Mouse (Mus musculus) layer of hippocampus, adult 18-20 months (tissue): ENCODE measurements around the gene Rps27. TPM values are rescaled to one million over a fixed set of nuclear protein-coding genes. Genes with fewer than 3 reads are reported as not detected.
"Not testable (repeated sequence)": the region's sequence is repeated elsewhere in the genome, so short reads cannot be mapped to it uniquely, and the experiment has no call there.

Experiments used
- DNase-seq, 2 experiments: peaks; one replicate each; pipeline ENCODE4 v3.0.0; 2022; ENCODE audit warnings: low spot score in 2 of 2
- long read RNA-seq: library from polyadenylated mRNA; stranded (forward); transcript quantifications from one replicate; pipeline ENCODE4 v2.0.0, GENCODE M21; 2021
- total RNA-seq, 2 experiments: library from RNA; stranded (reverse); gene quantifications; 2 replicates each; pipeline ENCODE4 v1.2.3; 2021

The Rps27 gene
- total RNA-seq: 1,000 to 10,000 TPM in 1 of 2 experiments, 100 to 1,000 TPM in 1; 993 to 1,005 TPM
- long read RNA-seq, transcript Rps27-201 (4 exons, 345 nt): major isoform, 107 of 112 reads
- long read RNA-seq, partial matches to known transcripts: 1 of 112 reads
- long read RNA-seq, other reads (novel, unspliced or antisense): 1 of 112 reads

DNA sequence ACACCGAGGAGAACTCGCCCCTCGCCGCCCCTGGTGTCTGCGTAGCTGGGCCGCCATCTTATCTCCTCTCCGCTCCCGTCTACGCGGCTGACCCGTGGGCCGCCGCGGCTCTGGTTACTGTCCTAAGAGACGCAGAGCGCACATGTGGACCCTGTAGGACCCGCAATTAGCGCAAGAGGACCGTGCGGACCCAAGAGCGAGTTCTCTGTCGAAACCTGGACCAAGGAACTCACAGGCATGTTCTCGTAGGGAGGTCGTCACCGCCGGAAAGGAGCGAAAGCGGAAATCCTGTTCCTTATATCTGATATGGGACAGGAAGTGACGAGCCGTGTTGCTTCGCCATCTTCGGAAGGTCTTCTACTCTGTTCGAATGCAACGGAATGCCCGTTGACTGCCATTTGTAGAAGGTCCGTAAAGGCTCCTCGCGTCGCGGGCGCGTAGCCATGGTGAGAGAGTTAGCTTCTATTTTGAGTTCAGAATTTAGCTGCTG lies at the start of gene Rps27, which contains the start of gene Rab13:
Rps27 (minus strand) TSS at position 275 of the 490 bp plus-strand sequence.
Rab13 (plus strand) TSS at position 319 of the 490 bp plus-strand sequence.
- DNase-seq: peak; percentile 88 to 96

DNA sequence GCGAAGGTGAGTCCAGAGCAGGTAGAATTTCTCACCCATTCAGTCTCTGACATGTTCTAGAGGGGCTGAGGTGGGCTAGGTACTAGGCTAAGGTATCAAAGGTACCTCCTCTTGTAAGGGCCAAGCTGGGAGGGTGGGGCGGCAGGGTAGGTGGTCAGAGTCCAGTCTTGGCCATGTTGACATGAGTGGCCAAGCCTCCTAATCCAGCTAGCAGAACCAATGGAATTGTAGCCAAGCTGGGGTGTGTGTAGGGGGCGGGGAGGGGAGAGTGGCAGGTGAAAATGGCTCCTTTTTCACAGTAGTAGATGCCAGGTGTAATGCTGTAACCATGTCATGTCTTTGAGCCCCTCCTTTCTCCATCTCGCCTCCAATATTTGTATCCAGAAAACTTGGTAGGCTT lies 45.1 kb upstream of the Rps27 start:
- no peak for DNase-seq

DNA sequence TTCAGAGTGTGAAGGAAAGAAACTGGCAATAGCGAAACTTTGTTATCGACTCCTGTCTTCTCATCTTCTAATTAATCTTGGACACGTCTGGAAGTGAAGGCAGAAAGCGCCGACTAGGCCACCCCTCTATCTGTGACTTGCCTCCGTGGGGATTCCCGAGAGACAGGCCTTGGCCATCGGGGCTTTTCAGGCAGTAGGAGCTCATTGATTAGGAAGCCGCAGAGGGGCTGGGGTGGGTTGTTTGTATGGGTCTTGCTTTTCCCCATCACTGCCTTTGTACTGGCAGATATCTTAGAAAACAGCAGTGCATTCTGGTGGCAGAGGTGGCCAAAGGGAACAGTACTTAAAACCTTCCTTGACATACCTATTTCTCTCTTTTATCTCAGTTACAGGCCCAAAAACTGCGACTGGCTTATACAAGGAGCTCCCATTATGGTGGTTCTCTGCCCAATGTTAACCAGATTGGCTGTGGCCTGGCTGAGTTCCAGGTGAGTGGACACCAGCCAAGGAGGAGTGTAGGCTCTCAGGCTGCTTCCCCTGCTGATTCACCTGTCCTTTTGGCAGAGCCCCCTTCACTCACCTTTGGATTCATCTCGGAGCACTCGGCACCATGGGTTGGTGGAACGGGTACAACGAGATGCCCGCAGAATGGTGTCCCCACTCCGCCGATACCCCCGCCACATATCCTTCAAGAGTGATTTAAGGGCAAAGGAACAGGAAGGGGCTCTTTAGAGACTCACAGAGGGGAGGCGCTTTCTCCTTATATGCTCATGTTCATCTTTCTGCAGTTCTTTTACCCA lies 43.5 kb upstream of the Rps27 start:
- DNase-seq: no peak

DNA sequence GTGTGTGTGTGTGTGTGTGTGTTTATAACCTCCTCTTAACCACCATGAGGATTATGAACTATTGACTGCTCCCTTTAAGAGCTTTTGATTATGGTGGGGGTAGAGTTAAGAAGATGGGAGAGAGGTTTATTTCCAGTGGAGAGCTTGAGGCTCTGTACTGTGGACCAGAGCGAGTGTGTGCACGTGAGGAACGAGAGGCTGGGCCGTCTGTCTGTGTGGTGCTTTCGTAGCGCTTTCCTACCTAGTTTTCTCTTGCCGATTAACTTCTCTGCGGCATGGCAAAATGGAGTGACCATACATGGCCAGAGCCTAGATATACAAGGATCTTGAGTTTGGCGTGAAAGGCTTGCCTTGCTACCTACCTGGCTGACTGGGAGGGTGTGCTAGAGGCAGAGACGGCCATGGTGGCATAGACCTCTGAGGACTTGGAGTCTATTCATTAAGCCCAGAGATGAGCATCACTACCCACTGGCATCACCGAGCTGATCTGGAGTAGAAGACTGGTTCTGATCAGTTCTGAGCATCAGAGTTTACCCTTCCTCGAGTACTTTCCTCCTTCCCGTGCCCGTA lies 42.4 kb upstream of the Rps27 start:
- no peak for DNase-seq

DNA sequence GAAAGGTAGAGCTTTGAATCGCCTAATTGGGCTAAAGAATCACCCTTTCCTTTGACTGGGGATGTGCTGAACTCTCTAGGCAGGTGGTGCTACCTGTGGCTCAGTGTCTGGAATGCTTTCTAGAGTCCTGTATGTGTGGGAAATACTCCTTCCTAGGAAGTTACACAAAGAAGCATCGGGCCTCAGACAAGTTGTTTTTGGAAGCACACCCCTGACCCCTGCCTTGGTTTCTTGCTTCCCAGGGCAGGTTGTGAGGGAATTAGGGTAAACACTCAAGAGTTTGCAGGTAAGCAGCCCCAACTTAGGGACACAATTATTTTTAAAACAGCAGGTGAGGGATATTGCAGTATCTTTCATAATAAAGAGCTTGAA lies 41.7 kb upstream of the Rps27 start:
- no peak for DNase-seq

DNA sequence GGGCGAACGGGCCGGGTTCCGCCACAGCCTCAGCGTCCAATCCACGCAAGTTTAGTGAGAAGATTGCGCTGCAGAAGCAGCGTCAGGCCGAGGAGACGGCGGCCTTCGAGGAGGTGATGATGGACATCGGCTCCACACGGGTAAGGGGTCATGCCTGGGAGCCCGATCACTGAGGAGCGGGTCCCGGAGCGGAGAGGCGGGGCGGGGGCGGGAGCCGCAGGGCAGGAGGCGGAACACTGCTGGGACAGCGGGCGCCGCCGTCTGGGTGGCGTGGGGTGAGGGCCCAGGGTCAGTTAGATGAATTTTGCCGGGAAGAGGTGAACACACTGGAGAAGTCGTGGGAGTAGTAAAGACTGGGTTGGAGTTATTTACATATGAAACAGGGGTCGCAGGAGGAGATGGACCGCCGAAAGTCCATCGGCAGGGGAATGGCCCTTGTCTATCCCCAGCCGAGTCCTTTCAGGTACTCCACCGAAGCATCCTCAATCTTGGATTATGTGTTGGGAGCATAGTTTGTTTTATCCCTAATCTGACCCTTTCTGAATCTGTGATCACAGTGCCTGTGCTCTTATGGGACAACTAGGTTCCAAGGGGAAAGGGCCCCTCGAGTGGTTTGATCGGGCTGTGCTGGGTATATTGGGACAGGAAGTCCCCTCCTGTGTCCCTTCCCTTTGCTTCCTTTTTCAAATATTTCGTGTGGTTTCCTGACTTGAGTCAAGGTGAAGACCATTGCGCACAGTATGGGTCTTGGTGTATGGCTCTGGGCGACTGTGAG lies 41.2 kb upstream of the Rps27 start:
- DNase-seq: no peak

DNA sequence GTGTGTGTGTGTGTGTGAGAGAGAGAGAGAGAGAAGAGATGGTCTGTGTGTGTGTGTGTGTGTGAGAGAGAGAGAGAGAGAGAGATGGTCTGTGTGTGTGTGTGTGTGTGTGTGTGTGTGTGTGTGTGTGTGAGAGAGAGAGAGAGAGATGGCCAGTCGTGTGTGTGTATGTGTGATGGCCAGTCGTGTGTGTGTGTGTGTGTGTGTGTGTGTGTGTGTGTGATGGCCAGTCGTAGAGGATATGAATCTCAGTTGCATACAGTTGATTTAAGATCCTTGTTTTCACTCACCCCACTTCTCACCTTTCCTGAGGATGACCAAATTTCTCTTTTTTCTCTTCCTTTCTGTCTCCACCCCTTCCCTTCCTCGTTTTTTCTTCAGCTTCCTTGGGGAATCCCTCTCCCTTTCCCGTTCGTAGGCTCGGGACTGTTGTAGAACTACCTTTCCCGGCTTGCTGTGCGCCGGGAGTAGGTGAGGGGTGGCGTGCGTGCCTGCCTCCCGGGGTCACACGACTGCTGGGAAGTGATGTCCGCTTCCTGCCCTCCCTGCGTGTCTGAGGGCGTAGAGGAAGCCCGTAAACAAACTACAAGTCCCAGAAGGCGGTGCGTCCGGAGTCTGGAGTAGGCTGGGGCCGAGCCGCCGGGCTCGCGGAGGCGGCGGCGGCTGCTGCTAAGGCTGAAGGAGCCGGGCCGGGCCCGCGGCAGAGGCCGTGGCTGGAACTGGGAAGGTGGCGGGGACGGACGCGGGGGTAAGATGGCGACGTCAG lies 40.4 kb upstream of the Rps27 start, which contains the start of gene Crtc2:
Crtc2 (plus strand) TSS at position 511 of the 766 bp plus-strand sequence.
- DNase-seq: peak; percentile 98

DNA sequence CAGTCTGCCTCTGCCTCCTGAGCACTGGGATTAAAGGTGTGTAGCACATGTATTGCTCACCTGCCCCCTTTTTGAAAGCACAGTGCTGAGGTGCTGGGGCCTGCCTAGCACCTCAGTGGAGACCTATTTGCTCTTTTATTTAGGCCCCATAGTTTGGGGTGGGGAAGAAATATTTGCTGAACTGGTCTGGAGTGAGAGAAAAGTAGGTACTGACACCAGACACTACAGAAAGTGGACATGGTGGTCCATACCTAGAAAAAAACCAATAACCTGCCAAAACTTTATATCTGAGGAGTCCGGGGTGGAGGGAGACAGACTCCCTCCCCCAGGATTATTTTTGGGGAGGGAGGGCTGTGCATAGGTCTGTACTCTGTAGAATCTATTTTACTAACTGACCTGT lies 39.7 kb upstream of the Rps27 start:
- not testable (repeated sequence) for DNase-seq

DNA sequence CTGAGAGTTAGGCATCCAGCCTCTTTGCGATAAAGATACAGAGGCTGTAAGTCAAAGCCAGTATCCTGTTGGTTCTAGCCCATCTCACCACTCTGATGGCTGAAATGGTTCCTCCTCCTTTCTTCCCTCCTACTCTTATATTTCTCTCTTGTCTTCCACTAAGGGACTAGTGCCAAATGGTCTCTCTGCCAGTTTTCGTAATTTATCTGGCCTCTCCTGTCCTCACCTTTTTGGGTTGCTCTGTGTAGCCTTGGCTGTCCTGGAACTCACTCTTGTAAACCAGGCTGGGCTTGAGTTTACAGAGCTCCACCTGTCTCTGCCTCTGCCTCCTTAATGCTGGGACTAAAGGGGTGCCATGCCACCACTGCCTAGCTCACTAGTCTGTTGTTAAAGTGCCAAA lies 39.2 kb upstream of the Rps27 start:
- DNase-seq: not testable (repeated sequence)

DNA sequence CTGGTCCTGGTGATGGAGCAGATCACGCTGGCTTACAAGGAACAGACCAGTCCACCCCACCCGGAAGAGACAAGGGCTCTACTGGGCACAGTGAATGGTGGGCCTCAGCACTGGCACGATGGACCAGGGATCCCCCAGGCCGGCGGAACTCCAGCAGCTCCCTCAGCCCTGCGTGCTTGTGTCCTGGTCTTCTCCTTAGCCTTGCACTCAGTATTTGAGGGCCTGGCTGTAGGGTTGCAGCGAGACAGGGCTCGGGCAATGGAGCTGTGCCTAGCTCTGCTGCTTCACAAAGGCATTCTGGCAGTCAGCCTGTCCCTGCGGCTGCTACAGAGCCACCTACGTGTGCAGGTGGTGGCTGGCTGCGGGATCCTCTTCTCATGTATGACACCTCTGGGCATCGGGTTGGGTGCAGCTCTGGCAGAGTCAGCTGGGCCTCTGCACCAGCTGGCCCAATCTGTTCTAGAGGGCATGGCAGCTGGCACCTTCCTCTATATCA lies 38.3 kb upstream of the Rps27 start:
- DNase-seq: not testable (repeated sequence)

DNA sequence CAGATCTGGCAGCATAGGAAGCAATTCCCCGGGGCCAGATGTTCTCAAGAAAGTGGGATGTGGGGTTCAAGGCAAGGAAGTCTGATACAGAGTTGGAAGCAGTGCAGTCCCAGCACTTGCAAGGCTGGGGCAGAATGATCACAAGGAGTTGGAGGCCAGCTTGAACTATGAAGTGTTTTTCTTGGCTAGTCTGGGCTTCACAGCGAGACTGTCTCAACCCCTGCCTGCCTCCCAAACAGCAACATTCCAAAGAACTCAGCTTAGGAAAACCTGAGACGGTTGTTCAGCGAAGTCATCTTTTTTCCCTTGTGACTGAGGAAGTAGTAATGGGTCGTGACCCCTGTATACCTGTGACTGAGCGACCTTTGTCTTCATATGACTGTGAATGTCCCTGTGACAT lies 37.3 kb upstream of the Rps27 start:
- no peak for DNase-seq

DNA sequence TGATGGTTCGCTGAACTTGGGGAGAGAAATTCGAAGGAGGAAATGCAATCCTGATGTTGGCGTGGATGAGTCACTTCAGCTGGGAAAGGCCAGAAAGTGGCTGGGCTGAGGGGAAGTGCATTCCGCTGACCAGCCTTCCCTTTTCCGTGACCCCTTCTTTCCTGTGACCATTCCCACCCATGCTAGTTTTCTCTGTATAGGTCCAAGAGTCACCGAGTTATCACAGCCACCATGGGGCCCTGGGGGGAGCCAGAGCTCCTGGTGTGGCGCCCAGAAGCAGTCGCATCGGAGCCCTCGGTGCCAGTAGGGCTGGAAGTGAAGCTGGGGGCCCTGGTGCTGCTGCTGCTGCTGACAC lies 35.3 kb upstream of the Rps27 start:
- no peak for DNase-seq

DNA sequence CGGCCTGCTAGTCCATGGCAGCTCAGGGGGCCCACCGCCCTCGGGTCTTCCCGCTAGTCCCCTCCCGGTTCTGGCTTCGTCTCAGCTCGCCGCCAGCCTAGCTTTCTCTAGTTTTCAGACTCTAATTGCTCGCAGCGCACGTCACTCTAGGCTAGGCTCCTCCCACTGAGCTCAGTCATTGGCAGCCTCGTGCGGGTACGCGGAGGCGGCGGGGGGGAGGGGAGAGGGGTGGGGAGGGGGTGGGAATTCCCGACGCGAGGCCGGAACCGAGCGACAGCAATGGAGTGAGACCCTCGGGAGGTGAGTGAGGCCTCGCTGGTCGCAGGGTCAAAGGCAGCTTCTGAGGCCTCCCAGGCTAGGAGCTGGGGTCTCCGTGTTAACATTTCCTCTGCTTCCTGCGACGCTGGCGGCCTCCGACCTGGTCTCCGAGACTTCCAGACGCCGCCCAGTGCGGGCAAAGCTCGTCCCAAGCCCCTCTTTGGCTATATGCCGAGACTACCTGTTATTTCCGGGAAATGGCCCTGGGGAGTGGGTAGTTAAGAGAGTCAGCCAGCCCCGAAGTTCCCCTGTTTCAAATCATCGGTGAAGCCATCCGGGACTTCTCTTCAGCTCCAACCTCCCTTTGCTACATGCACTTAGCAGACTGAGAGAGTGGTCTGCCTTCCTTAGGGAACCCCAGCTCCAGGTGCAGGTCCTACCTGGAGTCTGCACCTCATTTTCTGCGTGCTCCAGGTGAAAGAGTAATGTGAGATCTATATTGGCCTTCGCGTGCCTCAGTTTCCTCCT lies 34.7 kb upstream of the Rps27 start, which contains the start of gene Slc39a1:
Slc39a1 (plus strand) TSS at position 213 of the 786 bp plus-strand sequence.
- peak; percentile 88 to 96 for DNase-seq

DNA sequence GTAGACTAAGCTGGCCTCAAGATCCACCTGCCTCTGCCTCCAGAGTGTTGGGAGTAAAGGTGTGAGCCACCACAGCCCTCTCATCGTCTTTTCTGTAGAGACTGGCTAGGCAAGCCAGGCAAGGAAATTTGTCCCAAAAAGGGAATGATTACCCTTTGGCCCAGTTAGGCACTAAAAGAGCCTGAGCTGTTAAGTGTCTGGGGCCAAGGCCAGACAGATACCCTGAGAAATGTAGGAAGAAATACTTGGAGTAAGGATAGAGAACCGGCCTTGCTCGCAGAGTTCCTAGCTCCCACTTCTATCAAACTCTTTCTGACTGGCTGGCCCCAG lies 34.1 kb upstream of the Rps27 start:
- no peak for DNase-seq

DNA sequence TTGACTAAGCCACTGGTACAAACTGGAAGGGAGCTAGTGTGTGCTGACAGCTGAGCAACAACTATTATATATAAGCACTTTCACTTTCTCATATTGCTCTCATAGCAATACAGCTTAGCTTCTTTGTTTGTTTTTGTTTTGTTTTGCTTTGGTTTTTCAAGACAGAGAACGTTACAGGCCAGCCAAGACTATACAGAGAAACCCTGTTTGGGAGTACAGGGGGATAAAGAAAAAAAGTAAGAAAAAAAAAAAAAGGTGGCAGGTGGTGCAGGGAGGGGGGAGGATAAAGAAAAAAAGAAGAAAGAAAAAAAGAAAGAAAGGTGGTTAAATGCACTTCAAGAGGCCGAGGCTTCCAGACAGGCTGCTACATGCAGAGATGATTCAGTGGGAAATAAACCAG lies 32.0 kb upstream of the Rps27 start:
- no peak for DNase-seq

DNA sequence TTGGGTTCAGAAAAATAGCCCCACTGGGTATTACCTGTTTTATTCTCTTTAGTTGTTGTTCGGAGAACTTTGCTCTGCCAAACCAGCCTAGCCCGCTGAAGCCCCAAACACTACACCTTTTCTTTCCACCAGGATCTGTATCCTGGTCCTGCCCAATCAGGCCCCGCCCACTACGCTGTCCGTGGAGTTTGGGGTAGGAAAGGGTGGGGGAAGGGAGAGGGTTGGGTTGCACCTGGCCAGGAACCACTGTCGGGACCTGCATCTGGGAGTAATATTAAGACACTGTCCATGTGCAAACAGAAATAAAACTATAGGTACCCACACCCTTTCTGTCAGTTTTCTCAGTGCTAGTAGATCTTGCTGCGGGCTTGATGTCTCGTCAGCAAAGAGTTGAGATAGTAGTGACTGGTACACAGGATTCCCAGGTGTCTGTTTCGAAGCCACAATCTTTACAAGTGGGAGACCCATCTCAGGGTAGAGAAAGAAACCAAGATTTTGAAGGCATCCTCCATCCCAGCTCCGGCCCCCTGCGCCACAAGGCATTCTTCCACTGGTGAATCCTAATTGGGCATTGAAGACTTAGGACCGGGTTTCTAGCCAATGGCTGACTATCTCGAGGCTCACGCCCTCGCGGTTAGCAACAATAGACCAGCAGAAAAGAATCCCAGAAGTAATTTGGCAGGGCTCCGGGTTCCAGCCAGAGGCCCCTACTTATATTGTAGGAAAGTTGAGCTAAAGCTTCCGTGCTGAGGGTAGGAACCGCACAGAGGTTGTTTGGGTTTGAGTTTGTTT lies 29.7 kb upstream of the Rps27 start, which contains the start of gene Creb3l4:
Creb3l4 (minus strand) TSS at position 529 of the 792 bp plus-strand sequence.
- peak in 1 of 2 experiments; percentile 35 for DNase-seq

DNA sequence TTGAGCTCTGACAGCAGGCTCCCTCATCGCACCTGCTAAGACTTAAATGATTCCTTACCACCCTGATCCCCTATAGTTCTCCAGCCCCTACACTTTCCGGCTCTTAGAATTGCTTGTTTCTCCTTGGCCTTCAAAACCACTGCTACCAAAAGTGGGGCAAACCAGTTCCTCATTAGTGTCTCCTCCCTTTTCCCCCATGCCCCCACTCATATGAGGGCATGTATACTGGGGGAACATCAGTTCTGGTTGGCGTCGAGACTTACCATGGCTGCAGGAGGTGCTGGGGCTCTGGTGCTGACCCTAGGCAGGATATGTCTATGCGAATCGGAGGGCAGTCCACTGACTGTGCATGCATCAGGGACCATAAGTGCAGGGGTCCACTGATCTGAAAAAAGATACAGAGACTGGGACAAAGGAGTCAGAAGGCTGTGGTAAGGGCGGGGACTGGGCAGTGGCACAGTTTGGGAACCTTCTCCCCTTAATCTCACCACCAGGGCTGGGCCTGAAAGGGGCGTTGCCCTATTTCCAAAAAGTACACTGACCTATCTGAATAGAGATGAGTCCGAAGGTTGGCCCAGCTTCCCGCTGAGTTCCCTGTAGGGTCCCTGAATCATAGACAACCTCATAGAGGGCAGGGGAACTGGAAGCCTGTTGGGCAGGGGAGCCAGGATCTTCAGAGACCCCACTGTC lies 28.4 kb upstream of the Rps27 start:
- no peak for DNase-seq

DNA sequence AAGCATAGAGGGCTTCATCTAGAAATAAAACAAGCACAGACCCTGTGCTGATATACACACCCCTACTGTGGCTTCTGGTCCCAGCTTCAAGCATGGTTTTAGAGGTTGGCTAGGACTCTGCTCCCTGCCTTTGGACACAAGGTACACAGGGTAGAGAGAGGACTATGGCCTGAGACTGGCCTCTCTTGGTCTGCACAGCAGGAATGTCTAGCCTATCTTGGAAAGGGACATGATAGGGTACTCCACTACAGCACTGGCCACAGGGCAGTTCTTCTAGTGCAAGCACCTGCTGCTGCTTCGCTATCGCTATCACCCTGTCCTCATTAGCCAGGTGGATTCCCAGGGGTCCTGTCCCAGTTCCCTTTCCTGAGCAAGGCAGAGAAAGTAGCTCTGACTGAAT lies 27.8 kb upstream of the Rps27 start:
- DNase-seq: no peak
